Mouse (Mus musculus): ENCODE results near the gene Col6a1.

GRCm38 (mm10) chr10:76714303-76714702 is 11.7 kb downstream of the Col6a1 start:
- TF ChIP-seq POLR2A (IDR thresholded peaks at IDR 0.05; ENCODE audit: borderline replicate concordance, extremely low read depth, low read depth, low read length) (no peak), CTCF (IDR thresholded peaks at IDR 0.05; ENCODE audit: insufficient read depth, low read length) (no peak)

All from lung, adult 2 months (tissue).